Mouse (Mus musculus) ovary, adult 2 months (tissue): Measurements from ENCODE around the gene Sphk2. TPM values are rescaled to one million over a fixed set of nuclear protein-coding genes. Genes with fewer than 3 reads are reported as not detected.

Experiments used
- polyA plus RNA-seq: library from polyadenylated mRNA; depleted of rRNA; stranded (reverse); fragments of >200 nt; gene quantifications from 2 replicates; pipeline ENCODE4 v1.2.3, GENCODE M21; 2012; rRNA removed

Sphk2 gene
- polyA plus RNA-seq = 88.6 and 89.2 TPM in 2 replicates

DNA sequence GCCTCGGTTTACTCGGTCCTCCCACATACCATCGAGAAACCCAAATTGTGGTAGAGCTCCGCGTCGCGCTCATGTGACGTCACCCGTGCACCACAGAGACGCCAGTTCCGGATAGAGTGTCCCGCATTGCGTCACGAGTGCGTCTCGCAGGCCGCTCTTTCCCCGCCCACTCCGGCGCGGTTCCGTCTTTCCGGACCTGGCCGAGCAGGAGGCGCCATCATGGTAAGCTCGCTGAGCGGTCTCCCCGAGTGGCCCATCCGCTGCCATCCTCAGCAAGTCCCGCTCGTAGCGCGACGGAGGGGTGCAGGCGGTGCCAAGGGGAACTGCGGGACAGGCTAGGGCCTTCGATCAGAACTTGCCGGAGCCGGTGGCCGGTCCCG, at the start of gene Sphk2:
Sphk2 (minus strand) TSS at position 85 of the 380 bp plus-strand sequence.

DNA sequence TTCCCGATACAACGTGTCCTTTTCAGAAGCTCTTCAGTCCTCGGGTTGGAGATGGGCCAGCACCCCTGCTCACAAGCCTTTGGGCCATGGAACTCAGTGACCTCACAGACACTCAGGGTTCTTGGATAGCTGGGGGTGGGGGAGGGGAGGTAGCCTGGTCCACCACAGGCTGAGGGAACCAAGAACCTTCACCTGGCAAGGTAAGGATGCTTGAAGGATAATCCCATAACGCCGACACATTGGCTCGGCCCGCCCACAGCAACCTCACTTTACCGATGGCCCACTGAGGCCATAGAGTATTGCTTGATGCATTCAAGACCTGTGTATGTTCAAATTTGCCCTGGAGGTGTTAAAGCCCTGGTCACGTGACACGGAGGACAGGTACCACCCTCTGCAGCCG, 7.9 kb upstream of the Sphk2 start, which contains the start of gene Spaca4:
Spaca4 (minus strand) TSS at position 101 of the 400 bp plus-strand sequence.

DNA sequence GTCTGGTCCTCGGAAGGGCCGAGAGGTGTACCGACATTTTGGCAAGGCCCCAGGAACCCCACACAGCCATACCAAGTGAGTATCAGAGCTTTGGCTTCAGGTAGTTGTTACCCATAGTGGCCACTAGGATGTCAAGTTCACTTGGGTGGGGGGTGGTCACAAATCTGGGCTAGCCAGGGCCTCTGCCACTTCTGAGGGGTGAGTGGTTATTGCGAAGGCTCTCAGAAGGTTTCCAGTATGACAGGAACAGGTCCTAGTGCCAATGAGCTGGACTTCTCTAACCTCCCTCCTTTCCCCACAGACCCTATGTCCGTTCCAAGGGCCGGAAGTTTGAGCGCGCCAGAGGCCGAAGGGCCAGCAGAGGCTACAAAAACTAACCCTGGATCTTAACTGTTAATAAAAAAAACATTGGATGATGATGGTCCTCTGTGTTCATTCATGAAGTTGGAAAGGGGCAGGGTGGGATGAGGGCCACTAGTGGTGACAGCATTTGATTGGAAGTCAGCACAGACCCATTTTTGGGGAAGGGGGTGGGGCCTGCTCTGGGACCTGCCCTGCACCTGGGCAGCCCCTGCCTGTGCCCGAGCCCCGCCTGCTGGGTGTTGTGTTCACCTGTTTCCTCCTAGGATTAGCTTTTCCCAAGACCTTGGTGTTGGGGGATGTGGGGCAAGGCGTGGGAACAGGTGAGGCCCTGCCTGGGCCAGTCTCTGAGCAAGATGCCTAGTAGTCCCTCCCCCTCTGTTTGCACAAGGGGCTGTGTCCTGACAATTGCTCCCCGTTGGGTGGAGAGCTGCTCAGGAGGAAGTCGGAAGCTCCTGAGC, 2.8 kb upstream of the Sphk2 start, which contains the start of gene Fam83e:
Fam83e (plus strand) TSS at position 800 of the 821 bp plus-strand sequence.

DNA sequence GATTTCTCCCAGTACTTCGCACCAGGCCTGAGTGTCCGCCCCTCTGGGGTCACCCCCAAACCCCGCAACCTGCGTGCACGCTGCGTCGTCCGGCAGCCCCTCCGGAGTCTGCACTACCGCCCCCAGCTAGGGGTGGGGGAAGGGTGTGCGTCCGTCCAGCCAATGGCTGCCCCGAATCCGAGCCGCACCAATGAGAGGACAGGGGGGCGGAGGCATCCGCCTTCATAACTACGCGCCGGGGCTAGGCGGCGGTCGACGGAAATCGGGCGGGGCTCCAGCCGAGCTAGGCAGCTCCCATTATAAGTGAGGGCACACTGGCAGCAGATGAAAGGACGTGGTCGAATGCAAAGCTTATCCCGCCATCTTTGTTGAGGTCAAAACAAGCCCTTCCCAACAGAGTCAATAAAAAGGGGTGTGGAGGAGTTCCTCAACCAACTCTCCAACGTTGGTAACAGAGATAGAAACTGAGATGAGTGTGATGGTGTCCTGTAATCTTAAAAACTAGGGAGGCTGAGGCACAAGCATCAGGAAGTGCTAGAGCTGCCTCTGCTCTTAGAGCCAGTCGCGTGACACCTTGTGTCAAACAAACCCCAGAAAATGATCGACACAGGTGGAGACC, 2.6 kb downstream of the Sphk2 start, which contains the start of gene Rpl18:
Rpl18 (plus strand) TSS at position 368 of the 619 bp plus-strand sequence.

DNA sequence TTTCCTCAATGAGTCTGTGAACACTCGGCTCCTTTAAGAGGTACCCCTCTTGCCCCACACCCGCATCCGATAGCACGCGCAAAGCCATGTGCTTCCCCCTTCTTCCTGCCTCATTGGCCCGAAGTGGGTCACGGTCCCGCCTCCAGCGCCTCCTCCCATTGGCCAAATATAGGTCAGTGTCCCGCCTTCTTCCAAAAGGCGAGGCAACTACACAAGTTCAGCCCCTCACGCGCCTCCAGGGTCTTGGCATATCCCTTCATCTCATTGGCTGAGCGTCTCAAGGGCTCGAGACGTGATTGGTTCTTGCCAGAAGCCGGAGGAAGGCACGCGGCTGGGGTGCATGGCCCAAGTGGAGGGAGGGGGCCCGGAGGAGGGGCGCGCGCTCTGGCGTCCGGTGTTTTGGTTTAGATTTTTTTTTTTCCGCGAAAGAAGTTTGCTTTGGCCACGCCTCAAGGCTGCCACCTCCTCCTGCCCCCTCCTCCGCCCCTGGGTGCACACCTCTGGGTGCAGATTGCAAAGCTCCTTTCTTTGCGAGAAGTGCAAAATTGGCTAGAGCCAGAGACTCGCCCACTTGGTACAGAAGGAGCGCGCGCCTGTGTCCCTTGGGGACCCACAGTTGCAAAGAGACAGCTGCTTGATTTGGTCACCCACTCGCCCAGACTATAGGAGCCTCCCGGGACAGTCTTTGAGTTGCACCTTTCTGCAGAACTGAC, 12.9 kb downstream of the Sphk2 start, which contains the start of gene Dbp:
Dbp (plus strand) TSS at position 359 of the 713 bp plus-strand sequence.

DNA sequence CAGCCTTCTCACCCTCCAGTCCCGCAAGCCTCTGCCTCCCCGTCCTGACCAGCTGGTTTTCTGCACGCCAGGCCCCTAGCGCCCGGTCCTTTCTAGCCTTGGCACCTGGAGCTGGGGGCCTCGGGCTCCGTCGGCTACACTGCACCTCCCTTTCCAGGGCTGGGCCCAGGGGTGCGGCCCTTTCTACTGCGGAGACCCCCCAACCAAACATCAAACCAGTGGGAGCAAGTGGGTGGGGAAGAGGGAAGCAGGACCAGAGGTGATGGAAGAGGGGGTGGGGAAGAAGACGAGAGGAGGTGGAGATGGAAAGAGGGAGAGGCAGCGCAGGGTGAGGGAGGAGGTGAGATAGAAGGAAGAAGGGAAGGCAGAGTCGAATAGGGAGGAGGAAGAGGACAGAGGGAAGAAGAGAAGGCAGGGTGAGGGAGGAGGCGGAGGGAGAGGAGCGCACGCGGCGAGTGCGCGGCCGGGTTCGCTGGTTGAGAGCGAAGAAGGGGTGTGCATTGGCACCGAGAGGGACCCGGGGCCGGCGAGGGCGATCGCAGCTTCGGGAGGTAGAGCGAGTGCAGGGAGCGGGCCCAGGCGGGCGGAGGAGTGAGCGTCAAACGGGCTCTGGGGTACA, 18.2 kb downstream of the Sphk2 start, which contains the start of gene Car11:
Car11 (plus strand) TSS at position 321 of the 619 bp plus-strand sequence.

DNA sequence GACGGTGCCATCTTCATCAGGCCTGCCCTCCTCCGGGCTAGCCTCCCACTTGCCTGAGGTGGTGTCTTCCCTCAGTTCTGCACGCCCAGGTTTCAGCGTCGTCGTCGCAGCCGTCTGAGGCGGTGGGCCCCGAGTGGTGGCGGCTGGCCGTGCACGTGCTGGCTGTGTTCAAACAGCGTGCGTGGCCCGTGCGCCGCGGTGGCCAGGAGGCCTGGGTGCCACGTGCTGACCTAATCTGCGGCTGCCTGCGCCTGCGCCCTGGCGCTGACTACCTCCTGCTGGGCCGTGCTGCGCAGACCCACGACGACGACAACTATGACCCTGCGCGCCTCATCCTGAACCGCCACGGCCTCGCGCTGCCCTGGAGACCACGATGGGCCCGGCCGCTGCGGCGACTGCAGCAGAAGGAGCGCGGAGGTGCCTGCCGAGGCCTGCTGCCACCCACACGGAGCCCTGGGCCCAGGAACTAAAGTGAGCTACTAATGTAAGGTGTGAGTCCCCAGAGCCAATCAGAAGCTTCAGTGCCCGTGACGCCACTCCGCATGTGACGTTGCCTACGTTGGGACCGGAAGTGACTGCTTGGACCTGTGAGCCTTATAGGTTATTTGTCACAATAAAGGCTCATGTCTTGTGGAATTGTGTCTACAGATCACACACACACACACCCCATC, 23.7 kb downstream of the Sphk2 start, which contains the start of gene Sec1:
Sec1 (minus strand) TSS at position 482 of the 671 bp plus-strand sequence.

DNA sequence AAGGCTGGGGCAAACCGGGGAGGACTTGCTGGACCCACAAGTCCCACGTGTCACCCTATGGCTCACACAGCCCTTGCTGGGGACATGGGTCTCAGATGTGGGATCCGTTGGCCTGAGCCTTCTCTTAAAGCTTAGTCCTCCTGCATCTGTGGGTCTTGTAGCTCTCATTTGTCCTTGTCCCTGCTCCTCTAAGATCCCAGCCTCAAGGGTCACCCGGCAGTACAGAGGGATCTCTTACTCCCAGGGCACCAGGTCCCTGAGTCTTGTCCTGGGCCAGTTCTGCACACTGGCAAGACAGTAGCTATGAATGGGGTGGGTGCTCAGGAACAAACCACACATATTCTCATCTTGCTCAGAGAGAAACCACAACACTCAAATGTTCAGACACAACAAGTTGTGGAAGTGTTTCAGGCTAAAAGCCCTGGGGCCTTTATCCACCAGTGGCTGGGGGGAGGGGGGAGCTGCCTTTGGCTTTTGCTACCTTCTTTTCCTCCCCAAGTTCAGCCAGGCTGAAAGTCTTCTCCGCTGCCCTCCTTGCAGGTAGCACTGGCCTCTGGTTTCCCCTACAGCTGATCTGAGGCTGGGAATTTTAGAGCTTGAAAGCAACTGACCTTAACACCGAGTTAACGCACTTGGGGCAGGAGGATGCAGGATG, 34.3 kb downstream of the Sphk2 start, which contains the start of gene Ntn5:
Ntn5 (plus strand) TSS at position 627 of the 655 bp plus-strand sequence.

DNA sequence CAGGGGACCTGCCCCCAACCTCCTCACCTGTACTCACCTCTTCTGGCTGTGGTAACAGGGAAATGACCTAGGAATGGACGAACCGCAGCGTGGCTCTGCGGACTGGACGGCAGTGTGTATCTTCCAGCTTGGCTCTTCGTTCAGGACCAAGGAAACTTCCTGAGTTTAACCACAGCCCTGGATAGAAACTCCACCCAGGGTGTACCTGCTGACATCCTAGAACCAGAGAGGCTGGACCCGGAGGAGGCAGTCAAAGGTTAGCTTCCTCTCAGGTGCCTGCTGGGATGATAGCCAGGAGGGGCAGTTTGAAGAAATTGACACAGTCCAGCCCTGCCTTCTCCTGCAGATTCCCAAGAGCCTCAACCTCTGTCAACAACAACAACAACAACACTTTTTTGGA, 51.6 kb downstream of the Sphk2 start, which contains the start of gene Fut2:
Fut2 (minus strand) TSS at position 234 of the 400 bp plus-strand sequence.

Other genes starting within 250 kb of the Sphk2 start
- gene Tulp2, start 236.1 kb downstream of the Sphk2 start, polyA plus RNA-seq = 33.8 and 34.3 TPM in 2 replicates
- gene Gm45808, start 231.2 kb downstream of the Sphk2 start, polyA plus RNA-seq = not detected in 2 replicates
- gene Dhdh, start 229.2 kb downstream of the Sphk2 start, polyA plus RNA-seq = 5.4 and 8.6 TPM in 2 replicates
- gene Nucb1, start 207.6 kb downstream of the Sphk2 start, polyA plus RNA-seq = 409 and 461 TPM in 2 replicates
- 57.1 and 60.9 TPM in 2 replicates for gene Ppp1r15a, start 191.7 kb downstream of the Sphk2 start, polyA plus RNA-seq
- 29.4 and 35.1 TPM in 2 replicates for gene Plekha4, start 191.7 kb downstream of the Sphk2 start, polyA plus RNA-seq
- gene Hsd17b14, start 163.1 kb downstream of the Sphk2 start, polyA plus RNA-seq = 1.4 and 3.4 TPM in 2 replicates
- 129 and 164 TPM in 2 replicates for gene Bcat2, start 147.8 kb downstream of the Sphk2 start, polyA plus RNA-seq
- gene Fgf21, start 102.5 kb downstream of the Sphk2 start, polyA plus RNA-seq = 0.21 and 0.23 TPM in 2 replicates
- 0.13 and 0.14 TPM in 2 replicates for gene Fut1, start 100.7 kb downstream of the Sphk2 start, polyA plus RNA-seq
- 0.38 and 0.40 TPM in 2 replicates for gene Izumo1, start 96.2 kb downstream of the Sphk2 start, polyA plus RNA-seq
- gene Rasip1, start 90.5 kb downstream of the Sphk2 start, polyA plus RNA-seq = 34.6 and 43.6 TPM in 2 replicates
- 9.0 and 9.6 TPM in 2 replicates for gene Mamstr, start 78.0 kb downstream of the Sphk2 start, polyA plus RNA-seq
- 8.6 and 9.1 TPM in 2 replicates for gene Fut2, start 51.6 kb downstream of the Sphk2 start, polyA plus RNA-seq
- gene Ntn5, start 34.0 kb downstream of the Sphk2 start, polyA plus RNA-seq = 1.6 and 2.1 TPM in 2 replicates
- 0.73 and 0.98 TPM in 2 replicates for gene Sec1, start 23.6 kb downstream of the Sphk2 start, polyA plus RNA-seq
- gene Car11, start 18.2 kb downstream of the Sphk2 start, polyA plus RNA-seq = 18.0 and 20.0 TPM in 2 replicates
- 92.6 and 115 TPM in 2 replicates for gene Dbp, start 12.9 kb downstream of the Sphk2 start, polyA plus RNA-seq
- gene Rpl18, start 2.5 kb downstream of the Sphk2 start, polyA plus RNA-seq = 1,751 and 1,782 TPM in 2 replicates
- gene Fam83e, start 3.2 kb upstream of the Sphk2 start, polyA plus RNA-seq = 1.4 and 2.3 TPM in 2 replicates
- gene Spaca4, start 7.8 kb upstream of the Sphk2 start, polyA plus RNA-seq = not detected in 2 replicates
- 14.7 and 15.5 TPM in 2 replicates for gene Lmtk3, start 65.7 kb upstream of the Sphk2 start, polyA plus RNA-seq
- gene Sult2b1, start 66.7 kb upstream of the Sphk2 start, polyA plus RNA-seq = 1.00 and 1.4 TPM in 2 replicates
- 53.4 and 103 TPM in 2 replicates for gene Cyth2, start 96.6 kb upstream of the Sphk2 start, polyA plus RNA-seq
- 0.96 and 1.2 TPM in 2 replicates for gene Kcnj14, start 106.8 kb upstream of the Sphk2 start, polyA plus RNA-seq
- gene Grwd1, start 112.9 kb upstream of the Sphk2 start, polyA plus RNA-seq = 38.0 and 40.6 TPM in 2 replicates
- gene Kdelr1, start 154.8 kb upstream of the Sphk2 start, polyA plus RNA-seq = 330 and 392 TPM in 2 replicates
- gene Grin2d, start 160.4 kb upstream of the Sphk2 start, polyA plus RNA-seq = 4.1 and 7.2 TPM in 2 replicates
- gene Syngr4, start 178.7 kb upstream of the Sphk2 start, polyA plus RNA-seq = 0.87 and 1.5 TPM in 2 replicates
- 50.4 and 51.3 TPM in 2 replicates for gene Tmem143, start 178.9 kb upstream of the Sphk2 start, polyA plus RNA-seq
- 491 and 520 TPM in 2 replicates for gene Emp3, start 203.4 kb upstream of the Sphk2 start, polyA plus RNA-seq
- gene Ccdc114, start 206.1 kb upstream of the Sphk2 start, polyA plus RNA-seq = 19.9 and 20.0 TPM in 2 replicates